Mouse (Mus musculus) CH12.LX (cell line): Measurements from ENCODE around the gene Il31. TPM values are rescaled to one million over a fixed set of nuclear protein-coding genes. Genes with fewer than 3 reads are reported as not detected.

Source experiments
- DNase-seq: peaks from one replicate; pipeline ENCODE4 v3.0.0-alpha.2; 2013; ENCODE audit errors: extremely low read depth
- H3K27ac ChIP-seq: 2 replicates; pipeline ENCODE4 v1.5.1; 2012; ENCODE audit warnings: low read depth, mild to moderate bottlenecking, control low read depth, moderate library complexity; ENCODE audit not compliant: insufficient read depth
- H3K27me3 ChIP-seq: replicated peaks from 2 replicates; pipeline ENCODE3; 2012; ENCODE audit warnings: inconsistent platforms
- H3K36me3 ChIP-seq, 2 experiments: replicated peaks in 1 of 2; 2 replicates each; pipeline versions ENCODE3 to v1.6.1; 2012; ENCODE audit warnings: inconsistent platforms in 1 of 2, low read length in 1 of 2, mild to moderate bottlenecking in 1 of 2, mixed read lengths in 1 of 2, moderate library complexity in 1 of 2; ENCODE audit not compliant: control insufficient read depth in 1 of 2, insufficient read depth in 1 of 2
- H3K4me1 ChIP-seq, 2 experiments: 2 replicates each; pipeline ENCODE4 v1.6.1; 2012; ENCODE audit warnings: inconsistent platforms in 1 of 2, moderate library complexity in 1 of 2; ENCODE audit not compliant: insufficient read depth in 2 of 2, control insufficient read depth in 1 of 2
- H3K4me2 ChIP-seq: 2 replicates; pipeline ENCODE4 v1.6.1; 2012; ENCODE audit warnings: low read depth, mild to moderate bottlenecking, control low read depth; ENCODE audit not compliant: poor library complexity, insufficient read depth, severe bottlenecking
- H3K4me3 ChIP-seq, 3 experiments: fragments of 150-350 bp in 1 of 3; sonication (generic) in 1 of 3; replicated peaks in 1 of 3; 2 replicates each; pipeline versions ENCODE3 to v1.5.1; 2011 to 2012; ENCODE audit warnings: low read depth in 2 of 3, low read length in 2 of 3, mild to moderate bottlenecking in 2 of 3, moderate library complexity in 2 of 3, control low read depth in 1 of 3, improper control_type of control experiment in 1 of 3, inconsistent platforms in 1 of 3, mixed read lengths in 1 of 3; ENCODE audit not compliant: poor library complexity in 1 of 3
- H3K79me2 ChIP-seq: replicated peaks from 2 replicates; pipeline ENCODE4 v1.6.1; 2012; ENCODE audit warnings: mild to moderate bottlenecking, moderate library complexity; ENCODE audit not compliant: control insufficient read depth, poor library complexity, insufficient read depth, severe bottlenecking; ENCODE audit errors: extremely low read depth
- H3K9ac ChIP-seq: 2 replicates; pipeline ENCODE4 v1.6.1; 2012; ENCODE audit warnings: low read depth, mild to moderate bottlenecking, control low read depth, moderate library complexity; ENCODE audit not compliant: insufficient read depth
- H3K9me3 ChIP-seq: replicated peaks from 2 replicates; pipeline ENCODE3; 2012; ENCODE audit warnings: low read length, inconsistent platforms, mixed read lengths
- BHLHE40 ChIP-seq: IDR thresholded peaks from 2 replicates; pipeline ENCODE4 v1.6.1; 2011; ENCODE audit warnings: mild to moderate bottlenecking, low read depth, low read length, improper control_type of control experiment
- CHD2 ChIP-seq: IDR thresholded peaks from 2 replicates; pipeline ENCODE4 v1.6.1; 2011; ENCODE audit warnings: low read length, improper control_type of control experiment
- CTCF ChIP-seq, 2 experiments: IDR thresholded peaks in 1 of 2; conservative IDR thresholded peaks in 1 of 2; 2 replicates each; pipeline ENCODE4 v1.5.1; 2011 to 2012; ENCODE audit warnings: low read depth in 2 of 2, low read length in 2 of 2, improper control_type of control experiment in 1 of 2, inconsistent platforms in 1 of 2, mild to moderate bottlenecking in 1 of 2, moderate library complexity in 1 of 2
- E2F4 ChIP-seq: IDR thresholded peaks from 2 replicates; pipeline ENCODE4 v1.6.1; 2011; ENCODE audit warnings: low read depth, low read length, improper control_type of control experiment; ENCODE audit not compliant: insufficient replicate concordance
- ELF1 ChIP-seq: IDR thresholded peaks from 2 replicates; pipeline ENCODE4 v1.6.1; 2014; ENCODE audit warnings: low read depth, mild to moderate bottlenecking, inconsistent platforms, low read length, improper control_type of control experiment
- EP300 ChIP-seq: IDR thresholded peaks from 2 replicates; pipeline ENCODE4 v1.6.1; 2011; ENCODE audit warnings: low read length, improper control_type of control experiment
- ETS1 ChIP-seq: conservative IDR thresholded peaks from 2 replicates; pipeline ENCODE4 v1.6.1; 2012; ENCODE audit warnings: low read depth, mild to moderate bottlenecking, inconsistent platforms, low read length, improper control_type of control experiment, moderate library complexity
- GABPA ChIP-seq: IDR thresholded peaks from 2 replicates; pipeline ENCODE4 v1.6.1; 2012; ENCODE audit warnings: low read depth, low read length, improper control_type of control experiment, inconsistent platforms; ENCODE audit not compliant: insufficient replicate concordance
- IRF4 ChIP-seq: IDR thresholded peaks from 2 replicates; pipeline ENCODE4 v1.6.1; 2014; ENCODE audit warnings: low read depth, mild to moderate bottlenecking, inconsistent platforms, low read length, improper control_type of control experiment
- JUN ChIP-seq: IDR thresholded peaks from 2 replicates; pipeline ENCODE4 v1.6.1; 2011; ENCODE audit warnings: low read depth, mild to moderate bottlenecking, low read length, improper control_type of control experiment, moderate library complexity; ENCODE audit not compliant: insufficient read depth
- JUND ChIP-seq: conservative IDR thresholded peaks from 2 replicates; pipeline ENCODE4 v1.6.1; 2011; ENCODE audit warnings: low read depth, low read length, improper control_type of control experiment
- KAT2A ChIP-seq: IDR thresholded peaks from 2 replicates; pipeline ENCODE4 v1.6.1; 2012; ENCODE audit warnings: low read length, improper control_type of control experiment, inconsistent platforms; ENCODE audit not compliant: insufficient replicate concordance
- MAFK ChIP-seq: IDR thresholded peaks from 2 replicates; pipeline ENCODE4 v1.6.1; 2011; ENCODE audit warnings: low read length, improper control_type of control experiment; ENCODE audit not compliant: insufficient replicate concordance
- MAX ChIP-seq: IDR thresholded peaks from 2 replicates; pipeline ENCODE4 v1.6.1; 2011; ENCODE audit warnings: low read length, improper control_type of control experiment
- MEF2A ChIP-seq: IDR thresholded peaks from 2 replicates; pipeline ENCODE4 v1.6.1; 2014; ENCODE audit warnings: low read depth, mild to moderate bottlenecking, inconsistent platforms, low read length, improper control_type of control experiment, borderline replicate concordance
- MYC ChIP-seq: IDR thresholded peaks from 2 replicates; pipeline ENCODE4 v1.6.1; 2011; ENCODE audit warnings: low read depth, mild to moderate bottlenecking, improper control_type of control experiment, low read length
- NELFE ChIP-seq: IDR thresholded peaks from 2 replicates; pipeline ENCODE4 v1.6.1; 2011; ENCODE audit warnings: low read depth, low read length, improper control_type of control experiment
- NRF1 ChIP-seq: IDR thresholded peaks from 2 replicates; pipeline ENCODE4 v1.6.1; 2014; ENCODE audit warnings: low read depth, mild to moderate bottlenecking, inconsistent platforms, low read length, improper control_type of control experiment, moderate library complexity
- POLR2A ChIP-seq: IDR thresholded peaks from 2 replicates; pipeline ENCODE4 v1.6.1; 2011; ENCODE audit warnings: low read depth, mild to moderate bottlenecking, improper control_type of control experiment, low read length
- POLR2AphosphoS2 ChIP-seq: IDR thresholded peaks from 2 replicates; pipeline ENCODE4 v1.6.1; 2011; ENCODE audit warnings: low read depth, low read length, improper control_type of control experiment
- RAD21 ChIP-seq: IDR thresholded peaks from 2 replicates; pipeline ENCODE4 v1.6.1; 2011; ENCODE audit warnings: low read depth, mild to moderate bottlenecking, low read length, improper control_type of control experiment, moderate library complexity
- RCOR1 ChIP-seq: conservative IDR thresholded peaks from 2 replicates; pipeline ENCODE4 v1.6.1; 2012; ENCODE audit warnings: low read depth, mild to moderate bottlenecking, inconsistent platforms, low read length, improper control_type of control experiment
- SIN3A ChIP-seq: IDR thresholded peaks from 2 replicates; pipeline ENCODE4 v1.6.1; 2012; ENCODE audit warnings: low read length, improper control_type of control experiment, inconsistent platforms
- SMC3 ChIP-seq: IDR thresholded peaks from 2 replicates; pipeline ENCODE4 v1.6.1; 2011; ENCODE audit warnings: low read depth, low read length, improper control_type of control experiment
- TBP ChIP-seq: conservative IDR thresholded peaks from 2 replicates; pipeline ENCODE4 v1.6.1; 2011; ENCODE audit warnings: low read depth, low read length, improper control_type of control experiment
- UBTF ChIP-seq: IDR thresholded peaks from 2 replicates; pipeline ENCODE4 v1.6.1; 2012; ENCODE audit warnings: low read depth, mild to moderate bottlenecking, inconsistent platforms, low read length, improper control_type of control experiment, moderate library complexity
- USF1 ChIP-seq: IDR thresholded peaks from 2 replicates; pipeline ENCODE4 v1.6.1; 2014; ENCODE audit warnings: low read depth, mild to moderate bottlenecking, inconsistent platforms, low read length, improper control_type of control experiment
- USF2 ChIP-seq: conservative IDR thresholded peaks from 2 replicates; pipeline ENCODE4 v1.6.1; 2011; ENCODE audit warnings: low read depth, low read length, improper control_type of control experiment
- ZC3H11A ChIP-seq: IDR thresholded peaks from 2 replicates; pipeline ENCODE4 v1.6.1; 2012; ENCODE audit warnings: low read depth, mild to moderate bottlenecking, inconsistent platforms, low read length, improper control_type of control experiment
- ZKSCAN1 ChIP-seq: IDR thresholded peaks from 2 replicates; pipeline ENCODE4 v1.6.1; 2012; ENCODE audit warnings: low read depth, inconsistent platforms, low read length, improper control_type of control experiment, borderline replicate concordance
- ZMIZ1 ChIP-seq: IDR thresholded peaks from 2 replicates; pipeline ENCODE4 v1.6.1; 2012; ENCODE audit warnings: low read depth, mild to moderate bottlenecking, inconsistent platforms, low read length, improper control_type of control experiment
- dilution Hi-C: fragments of 300-500 bp; cut with MboI; formaldehyde crosslinking; loops from 2 replicates; pipeline ENCODE4 v1.14.3; 2020; ENCODE audit warnings: low sequenced_read_pairs; ENCODE audit not compliant: extremely low pct_unique_long_range_greater_than_20kb, extremely low pct_ligation_motif_present
- in situ Hi-C: fragments of 300-500 bp; cut with MboI; formaldehyde crosslinking; loops from 3 replicates; pipeline ENCODE4 v1.14.3; 2019; ENCODE audit warnings: low sequenced_read_pairs, low pct_ligation_motif_present, low pct_unique_long_range_greater_than_20kb, mixed read lengths
- polyA plus RNA-seq: library from polyadenylated mRNA; unstranded; fragments of >175 nt; gene quantifications from 2 replicates; pipeline ENCODE4 v1.2.1, GENCODE M21; 2012; ENCODE audit warnings: low read depth; ENCODE audit not compliant: insufficient read length
- total RNA-seq, 2 experiments: library from RNA; depleted of rRNA; stranded (reverse); fragments of 300-350 nt in 1 of 2; fragments of >200 nt in 1 of 2; gene quantifications; 2 replicates each; pipeline ENCODE4 v1.2.3; 2012 to 2014

The Il31 gene
- total and polyA plus RNA-seq, 3 experiments, result not detected

GRCm38 (mm10) chr5:123508921-123509320 lies 19.6 kb upstream of the Il31 start:
- H3K4me3 ChIP-seq, result no peak overlapping the region
- H3K36me3 ChIP-seq, result peaks cover 19 to 40% of the 10 kb centered on the region in 2 experiments
- peaks cover 18% of the 10 kb centered on the region for H3K27me3 ChIP-seq
- no peaks in the 10 kb centered on the region for H3K79me2 ChIP-seq
- 0 out of 4 replicates have a peak, but pooled peaks cover 0 to 6% of the 10 kb centered on the region in 2 experiments for H3K4me1 ChIP-seq
- no peaks in the 10 kb centered on the region for H3K9me3 ChIP-seq
- in situ Hi-C loops (no loop called here), dilution Hi-C loops (no loop called here)
- H3K27ac ChIP-seq, result no peak overlapping the region
- no peak for DNase-seq
- H3K4me2 ChIP-seq, result peak overlapping the region; percentile 77; the same call in 1 of the 2 replicates
- no peak overlapping the region for H3K9ac ChIP-seq
- no peak for TF ChIP-seq EP300
- no peak for TF ChIP-seq KAT2A
- TF ChIP-seq ELF1, result no peak
- TF ChIP-seq JUND, result no peak
- TF ChIP-seq RCOR1, result no peak
- no peak for TF ChIP-seq MYC
- TF ChIP-seq UBTF, result no peak
- no peak for TF ChIP-seq SIN3A
- no peak for TF ChIP-seq CTCF (conservative IDR thresholded peaks at IDR 0.05 in 1 of 2, IDR thresholded peaks at IDR 0.05 in 1 of 2; ENCODE audit: low read depth in 2 of 2, low read length in 2 of 2)
- no peak for TF ChIP-seq USF1
- TF ChIP-seq IRF4, result no peak
- no peak for TF ChIP-seq NELFE
- no peak for TF ChIP-seq JUN
- no peak for TF ChIP-seq CHD2
- TF ChIP-seq SMC3, result no peak
- TF ChIP-seq RAD21, result no peak
- no peak for TF ChIP-seq POLR2AphosphoS2

- H3K27me3 ChIP-seq, result peaks cover 22% of the 10 kb centered on the region
- no peak for TF ChIP-seq ZKSCAN1
- no peak for TF ChIP-seq MAFK
- TF ChIP-seq POLR2A, result no peak
- no peak for TF ChIP-seq ZMIZ1
- TF ChIP-seq NRF1, result no peak
- TF ChIP-seq MAX, result no peak
- no peak for TF ChIP-seq CHD2
- TF ChIP-seq SIN3A, result no peak
- no peak for TF ChIP-seq USF2
- no peak for TF ChIP-seq BHLHE40
- no peak for TF ChIP-seq EP300
- no peak for TF ChIP-seq ETS1
- TF ChIP-seq GABPA, result no peak
- TF ChIP-seq SMC3, result no peak
- TF ChIP-seq MEF2A, result no peak
- no peak for TF ChIP-seq TBP
- TF ChIP-seq ZC3H11A, result no peak
- TF ChIP-seq E2F4, result no peak
- H3K9ac ChIP-seq, result peak overlapping the region; percentile 19; the same call in 1 of the 2 replicates
- in situ Hi-C loops (no loop called here), dilution Hi-C loops (no loop called here)
- no peaks in the 10 kb centered on the region for H3K79me2 ChIP-seq
- H3K4me1 ChIP-seq, result 0 out of 4 replicates have a peak, but pooled peaks cover 0 to 6% of the 10 kb centered on the region in 2 experiments
- peaks cover 19 to 34% of the 10 kb centered on the region in 2 experiments for H3K36me3 ChIP-seq
- H3K4me2 ChIP-seq, result peak overlapping the region; percentile 77
- H3K9me3 ChIP-seq, result no peaks in the 10 kb centered on the region
- DNase-seq, result peak; percentile 71
- peak overlapping the region; percentile 25 to 55 (median 37) for H3K4me3 ChIP-seq
- no peak overlapping the region for H3K27ac ChIP-seq
Observed at GRCm38 (mm10) chr5:123507936-123508723, 18.8 kb upstream of the Il31 start.
